Mouse (Mus musculus): ENCODE results near the gene Bag1. TPM values are rescaled to one million over a fixed set of nuclear protein-coding genes. Genes with fewer than 3 reads are reported as not detected.

Bag1 gene
- polyA plus RNA-seq, 1 experiment from 2014 or later: 218 TPM

- no peak overlapping the region for H3K4me2 ChIP-seq (ENCODE audit: low read depth, low read length)
- H3K36me3 ChIP-seq (ENCODE audit: control insufficient read depth, insufficient read depth): no peaks in the 10 kb centered on the region
- no peak overlapping the region for H3K27ac ChIP-seq (ENCODE audit: low read length)
- H3K9me3 ChIP-seq (replicated peaks; ENCODE audit: control insufficient read depth, low read length): no peaks in the 10 kb centered on the region
- H3K4me1 ChIP-seq (ENCODE audit: control insufficient read depth, insufficient read depth, low read length): no peaks in the 10 kb centered on the region; the same call in 1 of the 2 replicates
- H3K27me3 ChIP-seq (ENCODE audit: control insufficient read depth, insufficient read depth, low read length): no peaks in the 10 kb centered on the region
- no peak; the same call in 1 of the 2 replicates for ATAC-seq (replicated peaks; ENCODE audit: extremely low read depth, insufficient read depth, low FRiP score)
- no peak overlapping the region for H3K9ac ChIP-seq (ENCODE audit: low read length)
- no peak overlapping the region for H3K4me3 ChIP-seq (ENCODE audit: low read length)
- WGBS: 74% methylated on average over 11 of the region's 11 CpGs
These were observed 59.3 kb downstream of the Bag1 start for GRCm38 (mm10) chr4:40888839-40889238.

Small RNA genes lying within 50 kb of the gene (microRNA-seq; reads per million reads assigned to microRNA genes)
- not detected for gene Mir3094

Other genes starting within 250 kb of the Bag1 start
- gene Aptx, start 245.1 kb downstream of the Bag1 start, polyA plus RNA-seq (2015; fragmentation: Nextera tagmentation; extraction: Ambion mirVana): 29.1 and 31.5 TPM in 2 replicates
- gene Dnaja1, start 226.1 kb downstream of the Bag1 start, polyA plus RNA-seq (2015; fragmentation: Nextera tagmentation; extraction: Ambion mirVana): 238 and 262 TPM in 2 replicates
- gene Smu1, start 190.4 kb downstream of the Bag1 start, polyA plus RNA-seq (2015; fragmentation: Nextera tagmentation; extraction: Ambion mirVana): 101 and 102 TPM in 2 replicates
- gene B4galt1, start 94.3 kb downstream of the Bag1 start, polyA plus RNA-seq (2015; fragmentation: Nextera tagmentation; extraction: Ambion mirVana): 54.5 and 61.5 TPM in 2 replicates
- 5.4 and 6.4 TPM in 2 replicates for gene Spink4, start 28.2 kb downstream of the Bag1 start, polyA plus RNA-seq (2015; fragmentation: Nextera tagmentation; extraction: Ambion mirVana)
- gene Chmp5, start 113 bp upstream of the Bag1 start, polyA plus RNA-seq (2015; fragmentation: Nextera tagmentation; extraction: Ambion mirVana): 75.8 and 75.9 TPM in 2 replicates
- gene Nfx1, start 22.6 kb upstream of the Bag1 start, polyA plus RNA-seq (2015; fragmentation: Nextera tagmentation; extraction: Ambion mirVana): 55.6 and 57.6 TPM in 2 replicates
- 1.1 TPM in 2 replicates for gene Aqp7, start 99.8 kb upstream of the Bag1 start, polyA plus RNA-seq (2015; fragmentation: Nextera tagmentation; extraction: Ambion mirVana)
- 1.6 and 1.7 TPM in 2 replicates for gene Aqp3, start 149.9 kb upstream of the Bag1 start, polyA plus RNA-seq (2015; fragmentation: Nextera tagmentation; extraction: Ambion mirVana)
- gene Nol6, start 176.2 kb upstream of the Bag1 start, polyA plus RNA-seq (2015; fragmentation: Nextera tagmentation; extraction: Ambion mirVana): 15.2 and 15.6 TPM in 2 replicates
- 68.0 and 69.7 TPM in 2 replicates for gene Ube2r2, start 187.4 kb upstream of the Bag1 start, polyA plus RNA-seq (2015; fragmentation: Nextera tagmentation; extraction: Ambion mirVana)

Data from heart, embryonic 16.5 days (tissue).